Mouse (Mus musculus) cerebellum, adult 9-10 months (tissue): ENCODE results near the gene Rptor.

Experiments used
- DNase-seq: peaks from one replicate; pipeline ENCODE4 v3.0.0; 2022

Gene Rptor

GRCm38 (mm10) chr11:119873643-119874042 lies 270.9 kb downstream of the Rptor start:
- no peak for DNase-seq

GRCm38 (mm10) chr11:119874841-119875240 lies 272.1 kb downstream of the Rptor start:
- DNase-seq, result no peak

DNA sequence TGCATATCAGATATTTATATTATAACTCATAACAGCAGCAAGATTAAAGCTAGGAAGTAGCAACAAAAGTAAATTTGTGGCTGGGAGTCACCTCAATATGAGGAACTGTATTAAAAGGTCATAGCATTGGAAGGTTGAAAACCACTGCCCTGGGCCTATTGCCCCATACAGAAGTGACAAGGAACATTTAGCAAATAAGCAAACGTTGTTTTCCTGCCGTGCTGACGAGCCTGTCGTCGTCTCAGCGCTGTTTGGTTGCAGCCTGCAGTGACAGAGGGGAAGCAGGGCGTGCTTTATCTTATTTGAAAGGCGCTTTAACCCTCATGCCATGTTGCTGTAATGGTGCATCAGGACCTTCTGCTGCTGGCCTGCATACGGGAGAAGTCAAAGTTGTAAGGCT lies 273.0 kb downstream of the Rptor start:
- no peak for DNase-seq

- no peak for DNase-seq
Measured at GRCm38 (mm10) chr11:119877124-119877523, 274.4 kb downstream of the Rptor start.

DNA sequence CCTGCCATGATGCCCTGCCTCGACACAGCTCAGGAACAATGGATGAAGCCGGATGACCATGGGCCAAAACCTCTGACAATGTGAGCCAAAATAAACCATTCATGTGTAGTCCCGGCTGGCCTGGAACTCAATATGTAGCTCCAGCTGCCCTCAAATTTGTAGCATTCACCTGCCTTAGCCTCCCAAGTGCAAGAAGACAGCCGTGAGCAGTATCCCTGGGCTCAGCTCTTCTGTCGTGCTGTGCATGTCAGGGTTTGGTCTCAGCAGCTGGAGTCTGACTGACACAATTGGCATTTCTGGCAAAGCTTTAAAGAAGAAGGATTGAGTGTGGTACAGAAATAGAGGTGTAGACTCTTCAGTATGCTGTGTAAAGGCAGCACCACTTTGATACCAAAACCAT lies 276.9 kb downstream of the Rptor start:
- no peak for DNase-seq

GRCm38 (mm10) chr11:119883646-119884045 lies 280.9 kb downstream of the Rptor start:
- no peak for DNase-seq

- no peak for DNase-seq
Measured at GRCm38 (mm10) chr11:119889966-119890365, 287.3 kb downstream of the Rptor start.

GRCm38 (mm10) chr11:119891601-119892215 lies 289.0 kb downstream of the Rptor start:
- DNase-seq, result peak; percentile 67

- DNase-seq, result no peak
Measured at GRCm38 (mm10) chr11:119893667-119894236, 291.0 kb downstream of the Rptor start.

GRCm38 (mm10) chr11:119894634-119895033 lies 291.9 kb downstream of the Rptor start:
- DNase-seq, result no peak

- no peak for DNase-seq
Measured at GRCm38 (mm10) chr11:119897041-119897440, 294.3 kb downstream of the Rptor start.

- no peak for DNase-seq
Measured at GRCm38 (mm10) chr11:119898976-119899375, 296.3 kb downstream of the Rptor start.

GRCm38 (mm10) chr11:119901174-119901573 lies 298.5 kb downstream of the Rptor start:
- no peak for DNase-seq

DNA sequence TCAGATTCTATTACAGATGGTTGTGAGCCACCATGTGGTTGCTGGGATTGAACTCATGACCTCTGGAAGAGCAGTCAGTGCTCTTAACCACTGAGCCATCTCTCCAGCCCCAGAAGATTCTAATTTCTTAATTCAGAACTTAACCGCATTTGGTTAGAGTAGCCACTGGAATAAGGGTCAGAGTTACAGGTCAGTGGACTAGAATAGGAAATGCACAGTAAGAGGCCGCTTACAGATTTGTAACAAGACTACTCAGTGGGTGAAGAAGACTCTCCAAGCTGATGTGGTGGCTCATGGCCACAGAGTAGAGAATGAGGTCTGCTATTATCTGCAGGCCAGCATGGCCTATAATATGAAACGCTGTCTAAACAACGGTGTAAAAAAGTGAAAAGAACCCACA lies 300.2 kb downstream of the Rptor start:
- DNase-seq, result no peak

GRCm38 (mm10) chr11:119904621-119905286 lies 302.0 kb downstream of the Rptor start:
- peak; percentile 81 for DNase-seq

DNA sequence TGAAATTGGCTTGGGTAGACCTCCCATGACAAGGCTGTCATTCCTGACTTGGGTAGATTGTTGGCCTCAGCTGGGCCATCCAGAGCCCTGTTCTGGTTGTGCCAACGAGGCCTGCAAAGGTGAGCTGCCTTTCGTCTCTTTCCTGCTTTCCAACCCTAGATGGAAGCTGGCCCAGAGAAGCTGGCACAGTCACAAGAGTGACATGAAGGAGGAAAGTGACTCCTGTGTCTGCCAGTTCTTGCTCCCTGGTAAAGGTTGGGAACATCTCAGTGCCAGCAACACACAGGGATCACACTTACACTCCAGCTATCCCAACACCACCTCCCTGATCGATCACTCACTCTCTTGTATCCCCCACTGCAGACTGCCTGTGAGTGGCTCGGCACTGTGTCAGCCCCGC lies 303.1 kb downstream of the Rptor start:
- DNase-seq, result peak; percentile 64

DNA sequence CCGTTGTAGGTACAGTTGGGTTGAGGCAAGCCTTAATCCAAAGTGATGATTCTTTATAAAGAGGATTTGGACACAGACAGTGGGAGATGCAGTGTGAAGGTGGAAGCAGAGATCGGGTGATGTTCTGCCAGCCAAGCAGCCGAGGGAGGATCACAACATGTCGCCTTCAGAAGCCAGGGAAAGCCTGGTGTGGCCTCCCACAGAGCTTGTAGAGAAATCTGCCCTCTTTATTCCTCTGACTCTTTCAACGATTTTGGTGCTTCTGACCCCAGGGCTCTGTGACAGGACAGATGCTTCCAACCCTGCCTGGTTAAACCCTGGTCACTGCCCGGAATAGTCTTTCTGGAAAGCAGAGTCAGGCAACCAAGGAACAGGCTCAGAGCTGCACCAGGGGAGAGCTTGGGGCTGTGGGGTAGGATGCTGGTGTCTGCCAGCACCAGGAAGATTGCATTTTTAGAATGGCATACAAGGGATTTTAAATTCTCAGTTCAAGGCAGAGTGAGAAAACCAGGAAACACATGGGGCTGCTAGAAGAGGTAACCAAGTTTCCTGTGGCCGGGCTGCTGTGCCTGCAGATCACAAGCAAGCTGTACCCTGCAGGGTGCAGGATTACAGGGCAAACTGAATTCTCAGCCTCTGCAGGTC lies 304.4 kb downstream of the Rptor start:
- no peak for DNase-seq

GRCm38 (mm10) chr11:119907711-119908110 lies 305.0 kb downstream of the Rptor start:
- no peak for DNase-seq

DNA sequence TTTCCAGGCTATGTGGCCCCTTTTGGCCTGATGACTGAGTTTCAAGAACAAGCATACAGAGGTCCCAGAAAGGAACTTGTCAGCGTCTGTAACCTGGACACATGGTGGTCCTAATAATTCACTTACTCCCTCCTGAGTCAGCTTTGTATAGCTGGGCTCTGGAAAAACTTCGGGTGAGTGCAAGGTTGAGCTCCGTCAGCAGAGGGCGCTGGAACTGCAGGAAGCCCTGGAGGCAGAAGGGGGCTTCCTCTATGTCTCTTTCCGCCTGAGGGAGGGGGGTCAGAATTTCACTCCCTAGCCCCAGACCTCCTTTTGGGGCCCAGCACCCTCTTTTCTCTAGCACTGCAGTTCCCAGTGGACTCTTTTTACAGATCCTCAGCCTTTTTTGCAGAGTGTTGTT lies 306.7 kb downstream of the Rptor start:
- DNase-seq, result peak; percentile 63

DNA sequence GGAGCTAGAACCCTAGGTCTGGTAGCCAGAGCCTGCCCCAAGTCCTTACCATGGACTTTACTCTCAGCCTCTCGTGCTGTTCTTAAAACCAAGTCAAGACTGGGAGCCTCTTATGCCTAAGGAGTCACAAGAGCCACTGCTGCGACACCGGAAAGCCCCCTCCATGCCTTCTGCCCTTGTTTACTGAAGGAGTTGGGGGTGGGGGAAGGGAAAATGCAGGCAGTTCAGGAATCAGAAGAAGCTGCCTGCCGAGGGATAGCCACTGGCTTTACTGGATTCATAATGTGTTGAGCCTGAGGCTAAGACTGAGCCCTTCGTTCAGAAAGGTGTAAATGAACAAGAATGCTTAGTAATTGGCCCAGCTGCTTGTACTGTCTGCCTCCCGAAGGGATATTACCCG lies 310.1 kb downstream of the Rptor start:
- no peak for DNase-seq

DNA sequence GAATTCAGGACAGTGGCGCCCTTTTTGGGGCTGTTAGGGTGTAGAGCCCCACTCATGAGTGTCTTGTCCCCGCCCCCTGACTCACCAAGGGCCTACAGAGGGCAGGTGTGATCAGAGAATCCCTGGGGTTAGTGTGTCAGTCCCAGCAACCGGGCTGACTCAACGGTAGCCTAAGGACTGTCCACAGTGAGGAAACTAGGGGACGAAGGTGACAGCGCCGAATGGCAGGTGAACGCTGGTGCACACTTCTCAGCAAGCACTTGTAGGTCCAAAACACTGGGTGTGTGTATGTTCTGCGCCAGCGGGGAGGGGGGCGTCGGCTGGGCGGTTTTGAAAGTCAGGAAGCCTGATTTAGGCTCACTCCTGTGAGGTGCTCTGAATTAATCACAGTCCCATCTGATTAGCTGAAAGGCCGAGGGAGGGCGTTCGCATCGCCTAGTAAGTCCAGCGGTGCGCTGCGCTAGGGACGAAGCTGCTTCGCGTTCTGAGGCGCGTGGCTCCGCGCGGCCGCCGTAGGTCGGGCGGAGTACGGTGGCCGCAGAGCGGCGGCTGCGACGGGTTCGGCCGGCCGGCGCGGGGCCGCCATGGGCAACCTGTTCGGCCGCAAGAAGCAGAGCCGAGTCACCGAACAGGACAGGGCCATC lies 310.7 kb downstream of the Rptor start, which contains the start of gene Chmp6:
Gene Chmp6, plus strand, starts transcription at position 151 of the 644 bp plus-strand sequence.
- peak; percentile 90 for DNase-seq

GRCm38 (mm10) chr11:119913935-119914314 lies 311.2 kb downstream of the Rptor start:
- DNase-seq, result no peak

- no peak for DNase-seq
Measured at GRCm38 (mm10) chr11:119914381-119914780, 311.7 kb downstream of the Rptor start.
